Mouse (Mus musculus): ENCODE results near the gene Samd4.

Samd4 gene

GRCm38 (mm10) chr14:47116062-47116762 is 233.6 kb downstream of the Samd4 start:
- DNase-seq = no peak

- DNase-seq = no peak
Observed at GRCm38 (mm10) chr14:47117522-47117921, 234.9 kb downstream of the Samd4 start.

- no peak for DNase-seq
Observed at GRCm38 (mm10) chr14:47127987-47128386, 245.3 kb downstream of the Samd4 start.

GRCm38 (mm10) chr14:47133948-47134347 is 251.3 kb downstream of the Samd4 start:
- no peak for DNase-seq

GRCm38 (mm10) chr14:47136637-47137036 is 254.0 kb downstream of the Samd4 start:
- DNase-seq = no peak

GRCm38 (mm10) chr14:47138853-47139252 is 256.2 kb downstream of the Samd4 start:
- DNase-seq = no peak

- DNase-seq = no peak
Observed at GRCm38 (mm10) chr14:47144326-47144725, 261.7 kb downstream of the Samd4 start.

- no peak for DNase-seq
Observed at GRCm38 (mm10) chr14:47151306-47151705, 268.7 kb downstream of the Samd4 start.

- no peak for DNase-seq
Observed at GRCm38 (mm10) chr14:47154303-47154702, 271.6 kb downstream of the Samd4 start.

All from thymus, postnatal 36 days (tissue).